Mouse (Mus musculus) T-cell, adult 2 months (primary cell): Measurements from ENCODE around the gene Vmn2r84.
"Not testable (repeated sequence)": the region's sequence is repeated elsewhere in the genome, so short reads cannot be mapped to it uniquely, and the experiment has no call there.

Experiments
- DNase-seq: peaks from one replicate; pipeline ENCODE4 v3.0.0; 2022; ENCODE audit warnings: low spot score

Vmn2r84 gene

DNA sequence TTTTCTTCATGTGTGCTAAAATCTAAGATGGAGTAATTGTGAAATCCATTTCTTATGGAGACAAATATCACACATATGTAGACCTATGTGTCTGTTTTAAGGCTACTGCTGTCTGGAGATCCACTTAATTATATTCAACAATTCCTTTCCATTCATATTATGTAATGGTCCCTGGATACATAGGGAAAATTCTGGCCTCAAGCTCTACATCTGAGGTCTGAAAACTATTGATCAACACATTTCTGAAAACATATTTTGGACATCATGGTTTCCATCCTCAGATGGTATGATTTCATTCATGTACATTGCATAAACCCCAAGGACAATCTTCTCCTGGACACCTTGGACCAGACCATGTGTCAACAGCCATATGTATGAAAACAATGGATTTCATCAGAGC, at the start of gene Vmn2r84:
Gene Vmn2r84, minus strand, starts transcription at position 101 of the 400 bp plus-strand sequence.
- DNase-seq = no peak

- not testable (repeated sequence) for DNase-seq
Measured at GRCm38 (mm10) chr10:130434185-130434898, 40.2 kb upstream of the Vmn2r84 start.

- not testable (repeated sequence) for DNase-seq
Measured at GRCm38 (mm10) chr10:130429603-130430002, 35.5 kb upstream of the Vmn2r84 start, which contains the start of gene Vmn2r85. Vmn2r85 (minus strand) TSS chr10:130429703.

DNA sequence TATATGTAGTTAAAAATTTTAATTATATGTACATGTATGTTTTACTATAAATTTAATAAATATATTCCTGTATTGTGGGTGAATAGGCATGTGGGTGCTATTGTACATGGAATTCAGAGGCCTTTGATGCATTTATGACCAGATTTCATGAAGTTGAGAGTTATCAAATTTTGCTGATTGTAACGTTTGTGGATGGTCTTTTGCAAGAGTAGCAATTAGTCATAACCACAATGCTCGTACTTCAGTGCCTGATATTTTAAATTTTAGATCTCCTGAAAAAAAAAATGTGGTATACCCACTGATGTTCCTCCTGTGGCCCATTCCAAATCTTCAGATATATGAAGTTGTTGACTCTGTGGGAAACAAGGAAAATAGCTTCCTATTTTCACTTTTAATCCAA, 28.2 kb upstream of the Vmn2r84 start:
- not testable (repeated sequence) for DNase-seq

DNA sequence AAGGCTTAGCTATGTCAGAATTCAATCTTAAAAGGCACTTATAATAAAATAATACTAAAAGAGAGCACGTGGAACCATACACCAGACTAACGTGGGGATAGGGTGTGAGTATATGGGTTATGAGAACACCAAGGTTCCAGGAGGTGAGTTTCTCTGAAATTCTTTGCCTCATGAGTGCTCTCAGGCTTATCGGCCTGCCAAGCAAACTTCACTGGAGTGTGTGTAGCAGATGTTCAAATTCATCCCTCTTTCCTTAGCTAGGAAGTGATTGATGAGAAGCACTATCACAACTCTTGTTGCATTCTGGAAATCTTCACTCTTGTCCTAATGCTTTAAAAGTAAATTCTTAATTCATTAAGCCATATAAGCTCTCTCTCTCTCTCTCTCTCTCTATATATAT, 26.3 kb upstream of the Vmn2r84 start:
- no peak for DNase-seq

GRCm38 (mm10) chr10:130419954-130420353, 25.8 kb upstream of the Vmn2r84 start:
- DNase-seq = not testable (repeated sequence)

DNA sequence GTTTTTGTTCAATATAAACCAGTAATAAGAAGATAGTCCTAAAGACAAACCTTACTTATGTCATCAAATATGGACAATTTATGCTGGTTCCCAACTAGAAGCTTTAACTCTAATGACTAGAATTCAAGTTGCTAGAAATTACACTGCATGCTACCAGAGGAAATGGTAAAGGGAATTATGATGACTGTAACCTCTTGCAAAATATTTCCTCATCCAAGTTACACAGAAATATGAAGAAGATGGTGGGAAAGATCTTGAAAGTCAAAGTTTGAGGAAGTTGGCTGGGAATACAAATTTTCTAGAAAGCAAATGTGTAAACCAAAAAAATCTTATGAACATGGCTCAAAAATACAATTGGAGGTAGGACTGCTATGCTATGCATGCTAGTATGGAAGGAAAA, 22.2 kb upstream of the Vmn2r84 start:
- DNase-seq = not testable (repeated sequence)

DNA sequence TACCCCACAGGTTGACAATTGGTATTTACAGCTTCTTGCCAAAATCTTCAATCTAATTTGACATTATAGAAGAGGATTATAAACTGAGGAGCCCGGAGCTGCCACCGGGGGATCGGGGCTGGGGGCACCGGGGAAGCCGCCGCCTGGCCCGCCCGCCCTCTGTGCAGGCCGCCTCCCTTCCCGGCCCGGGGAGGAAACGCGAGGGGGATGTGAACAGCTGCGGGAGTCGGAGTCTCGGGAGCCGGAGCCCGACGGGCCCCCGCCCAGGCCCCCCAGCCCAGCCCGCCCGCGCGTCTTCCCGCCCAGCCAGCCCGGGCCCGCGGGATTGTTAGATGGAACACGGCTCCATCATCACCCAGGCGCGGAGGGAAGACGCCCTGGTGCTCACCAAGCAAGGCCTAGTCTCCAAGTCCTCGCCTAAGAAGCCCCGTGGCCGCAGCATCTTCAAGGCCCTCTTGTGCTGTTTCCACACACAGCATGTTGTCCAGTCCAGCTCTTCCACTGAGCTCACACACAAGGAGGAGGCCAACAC, 18.1 kb upstream of the Vmn2r84 start:
- DNase-seq = not testable (repeated sequence)

DNA sequence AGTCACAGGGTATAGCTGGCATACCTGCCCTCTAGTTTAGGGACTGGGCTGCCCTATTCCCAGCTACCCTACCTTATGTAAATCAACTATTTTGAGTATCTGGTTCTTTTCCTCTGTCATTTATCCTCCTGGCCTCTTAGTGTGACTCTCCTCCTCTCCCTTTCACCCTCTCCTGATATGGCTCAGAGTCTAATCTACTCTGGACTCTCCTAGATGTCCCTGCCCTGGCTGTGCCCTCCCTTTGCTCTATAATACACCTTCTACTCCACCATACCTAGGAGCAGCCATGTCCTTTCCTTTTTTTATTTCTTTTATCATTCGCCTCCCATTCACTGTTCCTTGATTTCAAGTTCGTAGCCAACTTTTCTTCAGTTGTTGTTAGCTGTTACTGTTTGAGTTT, 19.0 kb downstream of the Vmn2r84 start:
- DNase-seq = no peak

DNA sequence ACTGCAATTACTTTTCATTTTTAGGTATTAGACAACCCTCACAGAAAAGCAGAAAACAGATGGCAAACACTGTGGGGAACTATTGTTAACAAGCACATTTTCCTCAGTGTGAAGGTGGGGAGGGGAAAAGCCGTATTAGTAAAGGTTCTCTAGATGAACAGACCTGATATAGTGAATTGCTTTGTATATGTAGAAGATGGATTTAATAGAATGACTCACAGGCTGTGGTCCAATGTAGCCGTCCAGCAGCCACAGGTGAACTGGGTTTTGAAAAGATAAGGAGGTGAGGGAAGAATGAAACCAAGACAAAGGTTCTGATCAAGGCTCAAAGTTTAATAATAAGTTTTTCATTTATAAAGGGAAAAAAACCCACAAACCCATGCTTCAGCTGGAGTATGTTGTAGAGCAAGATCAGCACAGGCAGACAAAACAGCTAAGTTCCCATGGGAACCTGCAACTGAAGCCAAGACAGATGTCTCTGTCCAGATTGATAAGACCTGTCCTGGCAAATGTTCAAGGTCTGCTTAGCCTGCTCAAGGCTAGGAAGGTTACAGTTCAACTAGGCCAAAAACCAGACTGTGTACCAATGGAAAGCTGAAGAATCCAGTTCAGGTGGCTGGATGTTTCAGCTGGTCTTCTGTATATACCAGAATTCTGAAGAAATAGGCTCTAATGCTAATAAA, 21.5 kb downstream of the Vmn2r84 start:
- no peak for DNase-seq

DNA sequence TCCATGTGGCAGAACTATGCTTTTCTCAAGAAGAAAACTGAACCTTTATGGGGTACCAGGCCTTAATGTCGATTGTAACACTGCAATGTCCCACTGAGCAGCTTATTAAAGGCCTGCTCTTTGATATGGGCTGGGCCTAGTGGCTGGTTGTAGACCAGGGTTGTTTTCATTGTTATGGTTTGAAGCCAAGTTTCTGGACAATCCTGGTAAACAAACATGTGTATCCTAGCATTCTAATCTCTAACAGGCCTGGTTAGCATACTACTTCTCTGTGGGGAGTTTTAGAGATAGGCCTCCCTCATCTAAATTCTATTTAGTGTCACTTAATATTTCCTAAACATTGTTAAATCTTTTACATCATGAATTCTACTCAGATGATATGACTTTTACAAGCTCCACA, 22.5 kb downstream of the Vmn2r84 start:
- no peak for DNase-seq

GRCm38 (mm10) chr10:130370005-130370682, 24.0 kb downstream of the Vmn2r84 start:
- no peak for DNase-seq

DNA sequence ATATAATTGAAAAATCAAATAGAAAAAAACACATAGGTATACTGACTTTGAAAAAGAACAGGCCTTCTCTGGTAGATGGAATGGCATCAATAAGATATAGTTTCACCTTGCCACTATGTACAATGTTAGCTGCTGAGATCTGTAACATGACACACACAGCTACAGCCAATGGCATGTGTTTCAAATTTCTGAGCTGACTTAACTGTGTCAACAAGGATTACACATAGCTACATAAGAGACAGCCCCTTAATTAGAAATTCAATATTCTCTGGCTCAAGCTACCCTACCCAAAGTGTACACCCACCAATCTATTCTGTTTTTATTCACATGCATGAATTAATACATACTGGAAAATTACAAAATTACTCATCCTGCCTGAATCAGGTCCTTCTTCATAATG, 25.7 kb downstream of the Vmn2r84 start:
- no peak for DNase-seq

DNA sequence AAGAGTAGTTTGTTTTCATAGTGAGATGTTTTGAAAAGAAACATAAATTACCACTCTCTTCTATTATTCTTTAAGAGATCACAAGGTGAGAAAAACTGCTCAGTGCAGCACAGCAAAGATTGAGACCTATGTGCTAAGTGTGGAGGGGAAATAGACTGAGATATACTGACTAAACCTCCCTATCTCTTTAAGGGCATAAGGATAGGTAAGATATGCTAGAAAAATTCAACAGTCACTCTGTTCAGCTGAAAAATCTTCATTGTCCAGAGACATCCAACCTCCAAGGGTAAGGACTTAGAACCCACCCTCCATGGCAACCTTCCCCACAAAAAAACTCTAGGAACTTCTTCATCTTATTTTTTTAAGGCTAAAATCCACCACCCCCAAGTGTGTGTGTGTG, 29.4 kb downstream of the Vmn2r84 start:
- DNase-seq = no peak

GRCm38 (mm10) chr10:130363438-130364164, 30.5 kb downstream of the Vmn2r84 start:
- no peak for DNase-seq

DNA sequence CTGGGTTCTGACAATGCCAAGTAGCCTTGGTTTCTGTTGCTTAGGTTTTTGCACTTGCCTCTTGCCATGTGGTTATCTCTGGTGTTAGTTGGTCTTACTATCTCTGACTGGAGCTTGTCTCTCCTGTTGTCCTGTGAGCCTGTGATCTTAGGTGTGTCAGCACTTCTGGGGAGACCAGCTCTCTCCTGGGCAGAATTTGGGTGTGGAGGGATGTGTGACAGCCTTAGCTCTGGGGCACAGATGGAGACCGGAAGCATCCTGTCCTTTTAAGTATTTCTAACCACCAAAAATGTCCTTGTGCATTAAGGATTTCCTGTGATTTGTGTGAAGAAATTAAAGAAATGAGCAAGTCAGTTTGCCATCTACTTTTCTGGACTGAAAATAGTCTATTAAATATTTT, 50.1 kb downstream of the Vmn2r84 start:
- DNase-seq = peak; percentile 46

- not testable (repeated sequence) for DNase-seq
Measured at GRCm38 (mm10) chr10:130340050-130340449, 54.1 kb downstream of the Vmn2r84 start.

DNA sequence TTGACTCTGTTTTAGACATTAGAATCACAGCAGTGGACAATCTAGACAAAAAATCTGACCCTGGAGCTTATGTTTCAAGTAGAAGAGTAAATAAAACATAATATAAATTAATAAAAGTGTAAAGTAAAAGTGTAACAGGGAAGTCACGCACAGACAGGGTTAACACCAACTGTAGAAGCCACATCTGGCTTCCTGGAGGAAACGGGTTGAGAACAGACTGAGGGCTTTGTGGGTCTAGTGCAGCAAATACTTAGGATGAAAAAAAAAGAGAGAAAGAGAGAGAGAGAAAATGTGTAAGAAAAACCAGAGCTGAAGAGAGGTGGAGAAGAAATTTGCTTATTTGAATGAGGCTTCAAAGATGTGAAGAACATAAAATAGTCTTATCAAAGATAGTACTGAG, 56.6 kb downstream of the Vmn2r84 start:
- no peak for DNase-seq

GRCm38 (mm10) chr10:130336385-130336784, 57.7 kb downstream of the Vmn2r84 start:
- DNase-seq = peak; percentile 26

DNA sequence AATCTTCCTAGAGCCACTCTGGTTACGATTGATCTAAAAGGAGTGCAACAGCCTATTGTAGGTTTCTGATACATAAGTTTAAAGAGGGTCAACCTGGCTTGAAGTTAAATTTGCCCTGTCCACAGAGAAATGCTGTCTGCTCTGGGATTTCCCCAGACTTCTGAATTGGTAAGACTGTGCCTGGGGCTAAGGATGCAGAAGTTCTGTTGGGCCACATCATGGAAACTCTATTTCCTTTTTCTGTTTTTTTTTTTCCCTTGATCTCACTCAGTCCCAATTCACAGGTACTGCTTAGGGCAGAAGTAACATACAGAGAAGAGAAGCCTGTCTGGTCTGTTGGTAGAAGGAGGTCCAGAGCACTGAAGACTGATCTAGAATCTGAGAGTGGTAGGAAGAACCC, 63.4 kb downstream of the Vmn2r84 start:
- peak; percentile 26 for DNase-seq
